Mouse (Mus musculus): ENCODE results near the gene B130006D01Rik. TPM values are rescaled to one million over a fixed set of nuclear protein-coding genes. Genes with fewer than 3 reads are reported as not detected.
A peak's percentile ranks its signal among the peaks of the same experiment; 100 is the strongest.

Gene B130006D01Rik
- total and polyA plus RNA-seq, 2 experiments from 2014 or later = 0.23 to 0.57 TPM

DNA sequence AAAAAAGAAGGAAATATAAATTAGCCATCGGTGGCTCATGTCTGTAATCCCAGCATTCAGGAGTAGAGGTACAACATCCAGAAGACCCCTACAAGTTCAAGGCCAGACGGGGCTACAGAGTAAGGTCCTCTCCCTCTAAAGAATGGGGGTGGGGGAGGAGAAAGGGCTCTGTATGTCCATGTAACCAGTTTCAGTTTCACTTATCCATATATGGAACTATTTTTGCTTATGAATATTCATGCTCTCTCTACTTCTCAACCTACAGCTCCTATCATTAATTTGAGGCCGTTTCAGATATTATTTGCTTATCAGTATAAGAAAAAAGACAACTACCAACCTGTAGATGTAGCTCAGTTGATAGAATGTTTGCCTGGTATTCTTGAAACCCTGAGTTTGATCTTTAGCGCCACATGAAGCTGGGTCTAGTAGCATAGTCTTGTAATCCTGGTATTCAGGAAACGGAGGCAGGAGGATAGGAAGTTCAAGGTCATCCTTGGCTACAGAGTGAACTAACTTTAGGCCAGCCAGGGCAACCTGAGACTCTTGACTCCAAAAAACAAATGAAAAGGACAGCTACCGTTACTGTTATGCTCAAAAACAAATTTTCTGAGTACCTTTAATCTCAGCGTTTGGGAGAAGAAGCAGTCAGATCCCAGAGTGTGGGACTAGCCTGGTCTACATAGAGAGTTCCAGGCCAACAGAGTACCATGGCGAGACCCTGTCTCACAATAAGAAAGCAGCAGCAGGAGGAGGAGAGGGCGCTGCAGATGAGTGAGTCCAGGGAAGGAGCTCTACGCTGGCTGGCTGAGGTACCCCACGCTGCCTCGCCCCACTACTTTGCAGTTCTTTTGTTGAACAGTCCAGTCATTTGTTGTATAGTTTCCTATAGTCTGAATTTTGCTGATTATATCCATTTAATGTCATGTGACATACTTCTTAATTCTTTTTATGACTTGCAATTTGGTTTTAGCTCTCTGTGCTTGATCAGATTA is 5.8 kb downstream of the B130006D01Rik start:
- TF ChIP-seq EP300 (IDR thresholded peaks at IDR 0.05; ENCODE audit: low read depth) (no peak), CTCF (IDR thresholded peaks at IDR 0.05; ENCODE audit: low read depth) (no peak)
- Histone ChIP-seq H3K9ac (replicated peaks; ENCODE audit: low read depth, low read length) (no peak overlapping the region), H3K4me3 (ENCODE audit: low read depth, low read length) (no peak overlapping the region), H3K4me1 (ENCODE audit: control insufficient read depth, insufficient read depth) (no peaks in the 10 kb centered on the region), H3K27me3 (ENCODE audit: control insufficient read depth, insufficient read depth, low read length) (no peaks in the 10 kb centered on the region), H3K4me2 (ENCODE audit: low read depth, low read length) (peak overlapping the region; percentile 31; the same call in 1 of the 2 replicates), H3K36me3 (replicated peaks; ENCODE audit: control insufficient read depth, insufficient read depth, low read length) (no peaks in the 10 kb centered on the region), H3K9me3 (replicated peaks; ENCODE audit: control insufficient read depth, low read length) (no peaks in the 10 kb centered on the region), H3K27ac (ENCODE audit: low read depth) (no peak overlapping the region)
- no peak for DNase-seq (ENCODE audit: low spot score)
- no peak for ATAC-seq (ENCODE audit: insufficient read depth, low read depth)
- WGBS = 80% methylated on average over 12 of the region's 12 CpGs

DNA sequence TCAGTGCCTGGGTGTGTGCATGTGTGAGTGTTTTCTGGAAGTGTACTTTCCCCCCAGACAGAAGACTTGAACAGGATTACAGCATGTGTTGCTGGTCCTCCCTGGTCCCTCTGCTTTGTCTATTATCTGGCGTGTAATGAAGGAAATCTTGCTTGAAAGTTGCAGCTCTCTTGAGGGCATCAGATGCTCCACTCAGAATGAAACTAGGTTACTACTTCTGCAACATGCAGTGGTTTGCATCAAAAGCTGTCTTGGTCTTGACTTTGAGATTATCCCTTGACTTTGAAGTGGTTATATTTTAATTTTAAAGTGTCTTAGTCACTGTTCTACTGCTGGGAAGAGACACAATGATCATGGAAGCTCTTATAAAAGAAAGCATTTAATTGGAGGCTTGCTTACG is 11.1 kb downstream of the B130006D01Rik start:
- no peak overlapping the region for H3K4me2 ChIP-seq (ENCODE audit: low read depth, low read length)
- H3K9me3 ChIP-seq (replicated peaks; ENCODE audit: control insufficient read depth, low read length) = no peaks in the 10 kb centered on the region
- H3K27ac ChIP-seq (ENCODE audit: low read depth) = no peak overlapping the region
- H3K4me3 ChIP-seq (ENCODE audit: low read depth, low read length) = no peak overlapping the region
- H3K9ac ChIP-seq (replicated peaks; ENCODE audit: low read depth, low read length) = no peak overlapping the region
- DNase-seq (ENCODE audit: low spot score) (no peak), ATAC-seq (ENCODE audit: insufficient read depth, low read depth) (no peak)
- H3K4me1 ChIP-seq (ENCODE audit: control insufficient read depth, insufficient read depth) = peaks cover 10% of the 10 kb centered on the region; the same call in 1 of the 2 replicates
- H3K27me3 ChIP-seq (ENCODE audit: control insufficient read depth, insufficient read depth, low read length) = no peaks in the 10 kb centered on the region
- TF ChIP-seq CTCF (IDR thresholded peaks at IDR 0.05; ENCODE audit: low read depth) = no peak
- TF ChIP-seq EP300 (IDR thresholded peaks at IDR 0.05; ENCODE audit: low read depth) = no peak
- 91% methylated on average over 2 of the region's 2 CpGs for WGBS
- H3K36me3 ChIP-seq (replicated peaks; ENCODE audit: control insufficient read depth, insufficient read depth, low read length) = no peaks in the 10 kb centered on the region

DNA sequence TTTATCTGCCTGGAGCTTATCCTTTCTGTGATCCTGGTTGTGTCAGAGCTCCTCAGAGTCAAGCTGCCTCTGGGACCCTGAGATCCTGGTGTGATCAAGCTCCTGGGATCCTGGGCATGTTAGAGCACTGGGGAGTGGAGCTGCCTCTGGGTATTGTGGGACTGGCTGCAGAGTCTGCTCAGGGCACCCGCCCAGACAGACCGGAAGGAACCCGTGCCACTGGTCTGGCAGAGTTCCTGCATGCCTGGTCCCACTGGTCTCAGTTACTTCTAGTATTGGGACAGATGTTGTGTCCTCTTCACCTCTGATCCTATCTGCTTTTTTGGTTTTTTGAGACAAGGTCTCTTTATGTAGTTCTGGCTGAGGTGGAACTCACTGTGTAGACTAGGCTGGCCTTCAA is 14.4 kb downstream of the B130006D01Rik start:
- no peaks in the 10 kb centered on the region for H3K27me3 ChIP-seq (ENCODE audit: control insufficient read depth, insufficient read depth, low read length)
- H3K4me1 ChIP-seq (ENCODE audit: control insufficient read depth, insufficient read depth) = peaks cover 10% of the 10 kb centered on the region; the same call in 1 of the 2 replicates
- no peak overlapping the region for H3K4me3 ChIP-seq (ENCODE audit: low read depth, low read length)
- H3K36me3 ChIP-seq (replicated peaks; ENCODE audit: control insufficient read depth, insufficient read depth, low read length) = no peaks in the 10 kb centered on the region
- DNase-seq (ENCODE audit: low spot score) (no peak), ATAC-seq (ENCODE audit: insufficient read depth, low read depth) (no peak)
- WGBS = 28% methylated on average over 3 of the region's 3 CpGs
- no peak overlapping the region; the same call in 1 of the 2 replicates for H3K27ac ChIP-seq (ENCODE audit: low read depth)
- H3K9me3 ChIP-seq (replicated peaks; ENCODE audit: control insufficient read depth, low read length) = no peaks in the 10 kb centered on the region
- no peak overlapping the region for H3K9ac ChIP-seq (replicated peaks; ENCODE audit: low read depth, low read length)
- TF ChIP-seq EP300 (IDR thresholded peaks at IDR 0.05; ENCODE audit: low read depth) (no peak), CTCF (IDR thresholded peaks at IDR 0.05; ENCODE audit: low read depth) (no peak)
- H3K4me2 ChIP-seq (ENCODE audit: low read depth, low read length) = no peak overlapping the region

DNA sequence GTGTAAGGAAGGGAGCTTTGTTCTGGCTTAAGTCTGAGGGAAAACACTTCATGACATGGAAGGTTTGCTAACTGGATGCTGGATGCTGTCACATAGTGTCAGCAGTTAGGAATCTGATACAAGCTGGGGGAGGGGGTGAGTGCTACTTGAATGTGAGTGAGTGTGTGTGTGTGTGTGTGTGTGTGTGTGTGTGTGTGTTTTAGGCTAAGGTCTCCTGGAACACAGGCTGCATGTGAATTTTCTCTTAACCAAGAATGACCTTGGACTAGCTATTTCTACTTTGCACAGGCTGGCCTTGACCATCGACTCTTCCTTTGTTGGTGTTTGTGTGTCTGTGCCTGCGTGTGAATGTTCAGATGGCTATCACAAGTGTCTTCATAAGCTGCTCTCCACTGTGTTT is 21.1 kb downstream of the B130006D01Rik start:
- Histone ChIP-seq H3K4me3 (ENCODE audit: low read depth, low read length) (no peak overlapping the region), H3K4me2 (ENCODE audit: low read depth, low read length) (no peak overlapping the region), H3K9ac (replicated peaks; ENCODE audit: low read depth, low read length) (no peak overlapping the region), H3K27ac (ENCODE audit: low read depth) (no peak overlapping the region), H3K9me3 (replicated peaks; ENCODE audit: control insufficient read depth, low read length) (no peaks in the 10 kb centered on the region), H3K27me3 (ENCODE audit: control insufficient read depth, insufficient read depth, low read length) (no peaks in the 10 kb centered on the region), H3K36me3 (replicated peaks; ENCODE audit: control insufficient read depth, insufficient read depth, low read length) (peaks cover 8% of the 10 kb centered on the region), H3K4me1 (ENCODE audit: control insufficient read depth, insufficient read depth) (no peaks in the 10 kb centered on the region)
- DNase-seq (ENCODE audit: low spot score) (no peak), ATAC-seq (ENCODE audit: insufficient read depth, low read depth) (no peak)
- TF ChIP-seq EP300 (IDR thresholded peaks at IDR 0.05; ENCODE audit: low read depth) (no peak), CTCF (IDR thresholded peaks at IDR 0.05; ENCODE audit: low read depth) (no peak)
- 82% methylated on average over 2 of the region's 2 CpGs for WGBS

DNA sequence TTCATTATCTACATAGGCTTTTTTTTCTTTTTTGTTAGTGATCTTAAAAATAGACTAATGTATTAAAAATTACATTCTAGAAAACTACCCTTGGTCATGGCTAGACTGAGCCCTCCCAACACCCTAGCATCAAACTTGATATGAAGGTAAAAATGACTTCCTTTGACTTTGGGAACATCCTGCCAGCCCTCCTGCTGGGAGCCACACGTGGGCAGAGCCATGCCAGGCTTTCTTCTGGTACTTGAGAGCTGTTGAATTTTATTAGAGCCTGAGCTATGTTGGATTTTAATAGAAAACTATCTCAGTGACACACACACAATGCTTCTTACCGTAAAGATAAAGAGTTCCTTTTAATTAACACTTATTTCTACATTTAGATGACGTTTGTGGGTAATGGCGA is 23.4 kb downstream of the B130006D01Rik start:
- H3K4me3 ChIP-seq (ENCODE audit: low read depth, low read length) = no peak overlapping the region
- ATAC-seq (ENCODE audit: insufficient read depth, low read depth) (no peak), DNase-seq (ENCODE audit: low spot score) (no peak)
- no peaks in the 10 kb centered on the region for H3K4me1 ChIP-seq (ENCODE audit: control insufficient read depth, insufficient read depth)
- H3K27me3 ChIP-seq (ENCODE audit: control insufficient read depth, insufficient read depth, low read length) = no peaks in the 10 kb centered on the region
- H3K27ac ChIP-seq (ENCODE audit: low read depth) = no peak overlapping the region
- H3K36me3 ChIP-seq (replicated peaks; ENCODE audit: control insufficient read depth, insufficient read depth, low read length) = peaks cover 15% of the 10 kb centered on the region
- no peak overlapping the region for H3K9ac ChIP-seq (replicated peaks; ENCODE audit: low read depth, low read length)
- H3K9me3 ChIP-seq (replicated peaks; ENCODE audit: control insufficient read depth, low read length) = no peaks in the 10 kb centered on the region
- TF ChIP-seq EP300 (IDR thresholded peaks at IDR 0.05; ENCODE audit: low read depth) (no peak), CTCF (IDR thresholded peaks at IDR 0.05; ENCODE audit: low read depth) (no peak)
- no peak overlapping the region for H3K4me2 ChIP-seq (ENCODE audit: low read depth, low read length)
- 70% methylated on average over 4 of the region's 4 CpGs for WGBS
